Mouse (Mus musculus): ENCODE measurements around the gene Kcnma1.

The Kcnma1 gene

GRCm38 (mm10) chr14:23592826-23593447 is 421.4 kb downstream of the Kcnma1 start:
- DNase-seq (ENCODE audit: low read depth) = no peak

- no peak for DNase-seq (ENCODE audit: low read depth)
Observed at GRCm38 (mm10) chr14:23589744-23590481, 424.4 kb downstream of the Kcnma1 start.

DNA sequence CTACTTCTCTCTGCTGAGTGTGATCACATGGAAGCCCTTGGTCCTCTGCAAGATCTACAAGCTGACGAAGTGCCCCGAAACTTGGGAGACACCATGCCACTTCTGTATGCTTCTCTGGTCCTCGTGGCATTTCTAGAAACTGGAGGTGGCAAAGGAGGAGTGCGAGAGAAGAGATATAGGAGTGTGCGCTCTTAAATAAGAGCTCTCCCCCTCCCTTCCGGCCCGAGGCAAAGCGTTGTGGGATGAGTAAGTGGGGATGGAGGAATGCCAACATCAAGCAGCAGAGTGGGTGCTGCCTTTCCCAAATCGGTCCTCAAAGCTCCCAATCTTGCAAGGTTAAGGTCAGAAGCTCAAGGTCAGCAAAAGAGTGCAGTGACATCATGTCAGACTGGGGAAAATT is 426.8 kb downstream of the Kcnma1 start:
- DNase-seq (ENCODE audit: low read depth) = peak; percentile 74

GRCm38 (mm10) chr14:23583235-23583634 is 431.1 kb downstream of the Kcnma1 start:
- peak; percentile 85 for DNase-seq (ENCODE audit: low read depth)

DNA sequence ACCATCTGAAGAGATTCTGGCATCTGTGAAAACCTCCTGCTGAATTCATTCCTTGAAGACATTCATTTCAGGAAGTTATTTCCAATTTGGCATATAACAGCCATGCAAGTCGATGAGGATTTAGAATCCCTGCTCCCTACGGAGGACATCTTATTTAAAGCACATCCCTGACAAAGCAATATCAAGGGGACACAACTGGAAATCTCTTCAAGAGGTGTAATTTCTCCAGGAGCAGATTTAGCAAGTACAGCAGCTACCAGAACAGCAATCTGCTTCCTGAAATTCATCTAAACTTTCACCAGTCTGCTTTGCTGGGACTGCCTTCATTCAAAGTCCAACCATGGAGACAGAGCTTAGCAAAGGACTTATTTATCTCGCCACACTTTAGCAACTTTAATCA is 433.0 kb downstream of the Kcnma1 start:
- no peak for DNase-seq (ENCODE audit: low read depth)

- DNase-seq (ENCODE audit: low read depth) = peak; percentile 70
Observed at GRCm38 (mm10) chr14:23575951-23576350, 438.3 kb downstream of the Kcnma1 start.

DNA sequence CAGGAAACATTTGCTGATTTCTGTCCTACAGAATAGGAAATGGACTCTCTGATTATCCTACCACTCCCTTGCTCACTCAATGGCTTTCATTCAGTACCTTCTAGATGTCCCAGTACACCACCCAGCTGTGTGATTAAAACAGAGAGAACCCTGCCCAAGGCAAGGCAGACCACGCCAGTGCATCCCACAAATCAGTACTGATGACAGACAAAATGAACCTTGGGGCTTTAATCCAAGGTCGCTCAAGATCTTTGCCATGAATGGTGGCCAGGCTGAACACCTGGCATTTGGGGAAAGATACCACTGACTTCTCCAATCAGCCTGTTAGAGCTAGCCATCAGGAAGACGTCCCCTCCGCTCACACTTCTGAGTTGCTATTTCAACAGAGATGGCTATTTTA is 440.2 kb downstream of the Kcnma1 start:
- DNase-seq (ENCODE audit: low read depth) = no peak

DNA sequence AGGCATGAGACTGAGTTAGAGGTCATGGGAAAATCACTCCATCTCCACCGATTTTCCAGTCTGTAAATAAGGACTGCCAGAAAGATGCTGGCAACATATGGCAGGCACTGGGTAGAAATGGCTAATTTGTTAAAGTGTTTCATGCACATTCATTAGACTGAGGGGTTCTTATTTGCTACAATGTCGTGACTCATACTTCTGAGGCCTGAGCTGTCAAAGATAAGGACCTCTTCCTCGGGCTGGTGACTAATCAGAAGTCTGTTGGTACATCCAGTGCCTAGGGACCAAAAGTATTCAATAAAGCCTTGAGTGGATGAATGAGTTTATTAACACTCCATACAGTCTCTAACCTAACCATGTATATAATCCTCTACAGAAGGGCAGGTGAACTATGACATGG is 440.9 kb downstream of the Kcnma1 start:
- DNase-seq (ENCODE audit: low read depth) = no peak

DNA sequence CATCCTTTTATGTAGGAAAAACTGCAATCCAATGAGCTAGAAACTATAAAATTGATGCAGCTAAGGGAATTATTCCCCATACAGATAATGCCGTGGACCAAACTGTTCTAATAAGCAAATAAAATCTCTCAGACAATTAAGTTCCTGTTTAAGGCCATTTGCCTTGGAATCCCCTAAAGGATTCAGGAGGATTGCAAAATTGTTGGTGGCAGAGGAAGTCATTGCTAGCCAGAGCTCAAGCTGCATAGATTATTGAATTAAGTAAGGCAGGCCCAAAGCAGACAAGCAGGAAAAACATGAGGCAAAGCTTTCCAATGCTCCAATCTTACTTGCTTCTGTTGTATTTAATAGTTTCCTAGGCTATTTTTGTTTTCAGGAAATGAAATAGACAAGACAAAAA is 441.5 kb downstream of the Kcnma1 start:
- no peak for DNase-seq (ENCODE audit: low read depth)

DNA sequence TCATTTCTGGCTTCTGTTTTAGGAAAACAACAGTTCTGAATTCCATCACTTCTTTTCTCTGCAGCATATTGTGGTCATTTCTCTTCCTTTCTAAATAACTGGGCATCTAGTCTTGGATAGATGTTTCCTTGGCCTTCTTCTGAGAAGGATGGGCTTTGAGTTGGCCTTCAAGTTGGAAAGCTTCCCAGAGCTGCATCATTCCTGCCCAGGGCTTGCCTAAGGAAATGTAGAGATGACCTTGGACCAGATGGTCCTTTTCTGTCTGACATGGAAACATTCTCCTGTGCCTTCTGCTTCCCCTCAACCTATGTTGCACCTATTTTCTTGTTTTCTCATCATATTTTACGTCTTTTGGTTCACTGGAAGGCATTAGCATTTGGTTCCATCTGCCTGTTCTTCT is 444.0 kb downstream of the Kcnma1 start:
- no peak for DNase-seq (ENCODE audit: low read depth)

GRCm38 (mm10) chr14:23565931-23566330 is 448.4 kb downstream of the Kcnma1 start:
- DNase-seq (ENCODE audit: low read depth) = no peak

- no peak for DNase-seq (ENCODE audit: low read depth)
Observed at GRCm38 (mm10) chr14:23564474-23564873, 449.8 kb downstream of the Kcnma1 start.

DNA sequence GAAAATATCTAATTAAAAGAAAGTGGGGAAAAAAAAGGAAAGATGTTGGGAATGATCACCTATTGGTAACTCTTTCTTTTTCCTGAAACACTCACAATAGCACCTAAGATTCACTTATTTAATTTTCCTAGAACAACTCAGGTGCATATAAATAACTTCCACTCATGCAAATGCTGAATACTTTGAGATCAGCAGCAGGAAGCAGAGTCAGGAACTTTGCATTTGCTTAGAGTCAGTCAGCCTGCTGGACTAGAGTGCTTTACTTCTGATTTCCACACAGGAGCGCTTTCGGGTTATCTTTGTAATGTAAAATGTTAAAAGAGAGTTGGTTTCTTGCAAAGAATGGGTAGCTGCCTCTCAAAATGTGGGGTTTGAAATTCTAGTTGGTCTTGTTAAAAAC is 451.1 kb downstream of the Kcnma1 start:
- DNase-seq (ENCODE audit: low read depth) = no peak

DNA sequence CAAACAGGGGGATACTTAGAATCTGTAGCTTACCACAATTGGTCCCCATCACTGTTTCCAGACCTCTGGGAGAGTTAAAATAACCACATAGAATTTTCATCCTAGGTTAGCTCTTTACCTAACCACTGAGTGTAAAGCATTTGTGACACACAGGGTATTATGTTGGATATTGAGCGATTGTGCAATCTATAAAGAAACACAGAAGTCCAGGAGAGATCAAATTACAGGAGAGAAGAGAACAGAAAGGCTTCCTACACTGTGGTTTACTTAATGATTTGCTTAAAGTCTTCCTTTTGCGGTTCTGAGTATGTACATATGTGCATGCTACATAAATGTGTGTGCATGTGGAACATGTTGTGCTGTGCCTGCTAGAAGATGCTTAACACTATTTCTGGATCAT is 458.6 kb downstream of the Kcnma1 start:
- no peak for DNase-seq (ENCODE audit: low read depth)

- DNase-seq (ENCODE audit: low read depth) = peak; percentile 17
Observed at GRCm38 (mm10) chr14:23552252-23552974, 461.9 kb downstream of the Kcnma1 start.

DNA sequence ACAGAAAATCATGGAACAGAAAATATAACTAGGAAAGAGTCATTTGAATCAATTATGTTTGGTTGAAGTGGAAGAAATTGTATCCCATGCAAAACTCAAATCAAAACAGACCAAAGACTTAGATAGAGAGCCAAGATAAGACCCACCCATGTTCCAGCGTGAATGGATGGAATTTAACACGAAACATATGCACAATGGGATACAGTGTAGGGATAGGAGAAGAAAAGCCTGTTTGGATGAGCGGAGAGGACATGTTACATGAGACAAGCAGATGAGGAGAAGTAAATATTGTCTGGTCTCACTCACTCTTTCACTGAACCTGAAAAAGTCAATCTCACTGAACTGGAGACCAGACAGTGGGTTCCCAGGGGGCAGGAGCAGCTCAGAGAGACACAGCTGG is 463.8 kb downstream of the Kcnma1 start:
- no peak for DNase-seq (ENCODE audit: low read depth)

DNA sequence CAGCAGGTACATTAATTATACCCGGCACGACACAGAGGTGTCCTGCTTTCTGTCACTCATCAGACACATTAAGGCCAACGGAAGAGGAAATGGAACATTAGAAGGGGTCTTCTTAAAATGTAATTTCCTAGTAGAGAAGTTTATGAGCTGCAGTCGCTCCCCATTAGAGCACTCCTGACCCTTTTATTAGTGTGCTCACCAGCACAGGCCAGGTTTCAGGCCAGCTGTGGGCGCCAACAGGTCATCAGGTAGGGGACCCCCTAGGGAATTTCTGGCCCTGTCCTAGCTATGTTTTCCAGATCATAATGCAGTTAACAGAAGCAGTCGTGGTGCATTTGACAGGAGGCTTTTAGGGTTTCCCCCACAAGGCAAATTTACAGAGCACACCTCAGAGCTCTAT is 472.2 kb downstream of the Kcnma1 start:
- DNase-seq (ENCODE audit: low read depth) = no peak

DNA sequence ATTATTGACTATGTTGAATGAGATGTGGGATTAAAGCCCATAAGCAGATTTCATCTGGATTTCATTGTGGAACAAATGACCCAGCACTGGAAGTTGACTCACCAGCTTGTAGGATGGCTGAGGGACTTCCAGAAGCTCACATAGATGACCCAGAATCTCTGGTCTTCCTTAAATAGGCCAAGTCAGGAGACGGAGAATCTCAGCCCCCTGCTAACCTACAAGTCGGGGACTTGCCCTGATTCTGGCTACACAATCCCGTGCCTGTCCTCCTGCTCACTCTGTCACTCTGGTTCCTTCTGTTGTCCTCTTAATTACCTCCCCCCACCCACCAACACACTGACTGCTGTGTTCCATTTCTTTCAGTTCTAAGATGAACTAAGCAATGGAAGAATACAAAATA is 474.7 kb downstream of the Kcnma1 start:
- no peak for DNase-seq (ENCODE audit: low read depth)

GRCm38 (mm10) chr14:23533346-23533745 is 480.9 kb downstream of the Kcnma1 start:
- no peak for DNase-seq (ENCODE audit: low read depth)

DNA sequence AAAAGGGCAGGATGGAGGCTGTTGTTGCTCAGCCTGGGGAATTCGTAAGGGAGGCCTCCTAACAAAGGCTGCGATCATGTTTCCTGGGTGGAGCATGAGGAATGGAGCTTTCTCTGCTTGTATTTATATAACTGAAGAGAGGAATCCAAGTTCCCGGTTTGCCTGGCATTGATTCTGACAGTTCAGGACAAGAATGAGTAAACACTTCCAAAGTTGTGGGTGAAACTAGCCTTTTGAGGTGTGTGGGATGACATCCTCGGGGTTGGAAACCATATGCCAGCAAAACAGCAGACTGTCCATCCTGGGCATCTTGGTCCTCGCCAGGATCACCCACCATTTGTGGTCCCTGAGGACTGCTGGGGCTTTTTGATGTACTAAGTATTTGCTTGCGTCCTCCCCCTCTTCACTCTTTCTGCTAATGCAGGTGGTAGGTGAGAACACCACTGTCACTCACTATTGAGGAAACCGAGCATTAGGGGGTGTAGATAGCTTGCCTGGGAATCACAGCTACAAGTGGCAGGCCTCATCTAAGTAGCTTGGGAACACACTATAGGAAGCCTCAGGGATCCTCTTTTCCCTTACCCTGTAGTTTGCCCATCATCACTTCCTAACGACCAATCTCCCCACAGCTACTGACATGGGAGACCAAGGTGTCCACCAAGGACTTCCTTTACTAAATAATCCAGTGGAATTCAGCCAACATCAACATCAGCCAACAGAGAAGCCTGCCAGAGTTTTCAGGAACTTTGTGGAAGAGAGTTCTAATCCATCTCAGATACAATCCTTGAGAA is 482.4 kb downstream of the Kcnma1 start:
- DNase-seq (ENCODE audit: low read depth) = peak; percentile 14

DNA sequence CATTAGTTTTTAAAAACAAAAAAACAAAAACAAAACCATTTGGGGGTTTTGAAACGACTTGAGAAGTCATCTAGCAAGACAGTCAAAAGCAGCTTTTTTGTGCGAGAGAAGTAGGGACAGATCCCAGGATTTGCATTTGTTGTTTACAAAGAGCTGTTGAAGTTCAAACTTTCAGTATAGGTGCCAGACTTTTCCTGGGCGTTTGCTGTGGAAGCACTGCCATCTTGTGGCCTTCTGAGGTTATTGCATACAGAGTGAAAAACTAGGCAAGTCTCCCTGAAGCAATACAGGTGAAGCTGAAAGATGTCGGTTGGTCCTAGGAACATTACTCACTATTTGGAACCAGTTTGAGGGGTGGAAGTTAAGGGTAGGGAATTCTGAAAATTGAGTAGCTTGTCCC is 484.6 kb downstream of the Kcnma1 start:
- peak; percentile 82 for DNase-seq (ENCODE audit: low read depth)

DNA sequence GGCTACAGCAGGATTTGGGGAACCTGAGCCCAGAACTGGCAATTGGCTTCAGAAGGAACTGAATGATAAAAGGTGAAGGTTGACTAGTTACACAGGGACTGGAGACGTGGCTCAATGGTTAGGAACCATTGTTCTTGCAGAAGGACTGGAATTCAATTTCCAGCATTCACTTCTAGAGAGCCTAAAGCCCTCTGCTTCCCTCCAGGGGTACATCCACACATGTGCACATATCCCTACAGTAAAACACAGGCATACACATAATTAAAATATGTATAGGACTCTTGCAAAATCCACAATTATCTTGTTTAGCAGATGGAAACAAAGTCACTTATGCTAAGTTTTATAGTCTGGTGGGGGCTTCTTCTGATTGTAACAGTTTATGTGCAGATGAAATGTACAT is 485.1 kb downstream of the Kcnma1 start:
- DNase-seq (ENCODE audit: low read depth) = peak; percentile 11
